Mouse (Mus musculus): ENCODE measurements around the gene Ankrd40. TPM values are rescaled to one million over a fixed set of nuclear protein-coding genes. Genes with fewer than 3 reads are reported as not detected.

Gene Ankrd40
- polyA plus RNA-seq, 1 experiment from 2014 or later = 19.9 TPM

- H3K4me2 ChIP-seq = no peak overlapping the region
- ATAC-seq (ENCODE audit: insufficient number of reproducible peaks, low FRiP score, low TSS enrichment, low read depth) = no peak
- peaks cover 6% of the 10 kb centered on the region for H3K36me3 ChIP-seq
- H3K9ac ChIP-seq = no peak overlapping the region
- H3K27ac ChIP-seq = peak overlapping the region; percentile 75
- WGBS = 12% methylated on average over 1 of the region's 1 CpGs
- H3K27me3 ChIP-seq = no peaks in the 10 kb centered on the region
- no peak overlapping the region for H3K4me3 ChIP-seq
- H3K9me3 ChIP-seq = no peaks in the 10 kb centered on the region
- H3K4me1 ChIP-seq = peaks cover 38% of the 10 kb centered on the region
Measured at GRCm38 (mm10) chr11:94344470-94344869, 16.7 kb downstream of the Ankrd40 start.

GRCm38 (mm10) chr11:94345926-94346325 is 18.1 kb downstream of the Ankrd40 start:
- Histone ChIP-seq H3K9me3 (no peaks in the 10 kb centered on the region), H3K9ac (no peak overlapping the region), H3K4me2 (no peak overlapping the region), H3K36me3 (no peaks in the 10 kb centered on the region; the same call in 1 of the 2 replicates), H3K4me1 (peaks cover 38% of the 10 kb centered on the region), H3K27ac (no peak overlapping the region), H3K27me3 (no peaks in the 10 kb centered on the region), H3K4me3 (no peak overlapping the region)
- no peak for ATAC-seq (ENCODE audit: insufficient number of reproducible peaks, low FRiP score, low TSS enrichment, low read depth)
- 78% methylated on average over 10 of the region's 10 CpGs for WGBS

- no peak overlapping the region for H3K4me3 ChIP-seq
- H3K9me3 ChIP-seq = no peaks in the 10 kb centered on the region
- H3K4me2 ChIP-seq = no peak overlapping the region
- no peak; the same call in 1 of the 2 replicates for ATAC-seq (ENCODE audit: insufficient number of reproducible peaks, low FRiP score, low TSS enrichment, low read depth)
- no peaks in the 10 kb centered on the region for H3K27me3 ChIP-seq
- H3K9ac ChIP-seq = no peak overlapping the region
- peaks cover 38% of the 10 kb centered on the region for H3K4me1 ChIP-seq
- 33% methylated on average over 3 of the region's 3 CpGs for WGBS
- no peak overlapping the region for H3K27ac ChIP-seq
- no peaks in the 10 kb centered on the region; the same call in 1 of the 2 replicates for H3K36me3 ChIP-seq
Measured at GRCm38 (mm10) chr11:94346611-94347010, 18.8 kb downstream of the Ankrd40 start.

- Histone ChIP-seq H3K4me1 (peaks cover 38% of the 10 kb centered on the region), H3K4me3 (no peak overlapping the region), H3K27me3 (no peaks in the 10 kb centered on the region), H3K9ac (no peak overlapping the region), H3K4me2 (no peak overlapping the region), H3K9me3 (no peaks in the 10 kb centered on the region), H3K27ac (no peak overlapping the region), H3K36me3 (no peaks in the 10 kb centered on the region)
- WGBS = 77% methylated on average over 7 of the region's 7 CpGs
- ATAC-seq (ENCODE audit: insufficient number of reproducible peaks, low FRiP score, low TSS enrichment, low read depth) = no peak
Measured at GRCm38 (mm10) chr11:94347063-94347575, 19.3 kb downstream of the Ankrd40 start.

GRCm38 (mm10) chr11:94349839-94350238 is 22.0 kb downstream of the Ankrd40 start:
- Histone ChIP-seq H3K9me3 (no peaks in the 10 kb centered on the region), H3K4me1 (peaks cover 16% of the 10 kb centered on the region), H3K27me3 (no peaks in the 10 kb centered on the region), H3K27ac (no peak overlapping the region), H3K9ac (no peak overlapping the region), H3K4me3 (no peak overlapping the region), H3K36me3 (no peaks in the 10 kb centered on the region), H3K4me2 (no peak overlapping the region)
- ATAC-seq (ENCODE audit: insufficient number of reproducible peaks, low FRiP score, low TSS enrichment, low read depth) = no peak
- 87% methylated on average over 2 of the region's 2 CpGs for WGBS

- ATAC-seq (ENCODE audit: insufficient number of reproducible peaks, low FRiP score, low TSS enrichment, low read depth) = no peak
- no peak overlapping the region for H3K9ac ChIP-seq
- H3K4me3 ChIP-seq = no peak overlapping the region
- no peak overlapping the region for H3K4me2 ChIP-seq
- no peak overlapping the region for H3K27ac ChIP-seq
- peaks cover 11% of the 10 kb centered on the region for H3K4me1 ChIP-seq
- 71% methylated on average over 1 of the region's 1 CpGs for WGBS
- H3K36me3 ChIP-seq = no peaks in the 10 kb centered on the region
- no peaks in the 10 kb centered on the region for H3K9me3 ChIP-seq
- no peaks in the 10 kb centered on the region for H3K27me3 ChIP-seq
Measured at GRCm38 (mm10) chr11:94350337-94350736, 22.5 kb downstream of the Ankrd40 start.

GRCm38 (mm10) chr11:94351094-94351493 is 23.3 kb downstream of the Ankrd40 start:
- Histone ChIP-seq H3K4me1 (peaks cover 10% of the 10 kb centered on the region), H3K9ac (no peak overlapping the region), H3K9me3 (no peaks in the 10 kb centered on the region), H3K27me3 (no peaks in the 10 kb centered on the region), H3K4me3 (no peak overlapping the region), H3K4me2 (no peak overlapping the region), H3K27ac (no peak overlapping the region), H3K36me3 (no peaks in the 10 kb centered on the region)
- WGBS = 30% methylated on average over 3 of the region's 3 CpGs
- no peak for ATAC-seq (ENCODE audit: insufficient number of reproducible peaks, low FRiP score, low TSS enrichment, low read depth)

GRCm38 (mm10) chr11:94355521-94356217 is 27.9 kb downstream of the Ankrd40 start:
- Histone ChIP-seq H3K9ac (no peak overlapping the region), H3K4me3 (no peak overlapping the region), H3K27ac (no peak overlapping the region), H3K36me3 (no peaks in the 10 kb centered on the region), H3K4me1 (no peaks in the 10 kb centered on the region), H3K4me2 (no peak overlapping the region), H3K9me3 (no peaks in the 10 kb centered on the region), H3K27me3 (no peaks in the 10 kb centered on the region)
- WGBS = 77% methylated on average over 9 of the region's 9 CpGs
- ATAC-seq (ENCODE audit: insufficient number of reproducible peaks, low FRiP score, low TSS enrichment, low read depth) = no peak

- Histone ChIP-seq H3K36me3 (no peaks in the 10 kb centered on the region), H3K9me3 (no peaks in the 10 kb centered on the region), H3K4me2 (no peak overlapping the region), H3K27me3 (no peaks in the 10 kb centered on the region), H3K27ac (no peak overlapping the region), H3K9ac (no peak overlapping the region), H3K4me1 (peaks cover 10% of the 10 kb centered on the region; the same call in 1 of the 2 replicates), H3K4me3 (no peak overlapping the region)
- WGBS = 95% methylated on average over 12 of the region's 12 CpGs
- ATAC-seq (ENCODE audit: insufficient number of reproducible peaks, low FRiP score, low TSS enrichment, low read depth) = no peak
Measured at GRCm38 (mm10) chr11:94359168-94359567, 31.4 kb downstream of the Ankrd40 start.

GRCm38 (mm10) chr11:94361166-94361870 is 33.5 kb downstream of the Ankrd40 start:
- no peaks in the 10 kb centered on the region for H3K36me3 ChIP-seq
- 90% methylated on average over 14 of the region's 14 CpGs for WGBS
- peaks cover 10% of the 10 kb centered on the region; the same call in 1 of the 2 replicates for H3K4me1 ChIP-seq
- H3K9me3 ChIP-seq = no peaks in the 10 kb centered on the region
- no peak overlapping the region for H3K9ac ChIP-seq
- no peak for ATAC-seq (ENCODE audit: insufficient number of reproducible peaks, low FRiP score, low TSS enrichment, low read depth)
- no peaks in the 10 kb centered on the region for H3K27me3 ChIP-seq
- H3K4me2 ChIP-seq = no peak overlapping the region
- no peak overlapping the region for H3K27ac ChIP-seq
- no peak overlapping the region for H3K4me3 ChIP-seq

- no peaks in the 10 kb centered on the region for H3K36me3 ChIP-seq
- H3K4me3 ChIP-seq = no peak overlapping the region
- ATAC-seq (ENCODE audit: insufficient number of reproducible peaks, low FRiP score, low TSS enrichment, low read depth) = no peak
- H3K4me2 ChIP-seq = no peak overlapping the region
- no peaks in the 10 kb centered on the region for H3K27me3 ChIP-seq
- peaks cover 10% of the 10 kb centered on the region; the same call in 1 of the 2 replicates for H3K4me1 ChIP-seq
- H3K9ac ChIP-seq = no peak overlapping the region
- H3K27ac ChIP-seq = no peak overlapping the region
- no peaks in the 10 kb centered on the region for H3K9me3 ChIP-seq
- 90% methylated on average over 5 of the region's 5 CpGs for WGBS
Measured at GRCm38 (mm10) chr11:94362101-94362500, 34.3 kb downstream of the Ankrd40 start.

- Histone ChIP-seq H3K9ac (no peak overlapping the region), H3K4me1 (peaks cover 10% of the 10 kb centered on the region; the same call in 1 of the 2 replicates), H3K36me3 (no peaks in the 10 kb centered on the region), H3K4me3 (no peak overlapping the region), H3K4me2 (no peak overlapping the region), H3K27me3 (no peaks in the 10 kb centered on the region), H3K27ac (no peak overlapping the region), H3K9me3 (no peaks in the 10 kb centered on the region)
- no peak for ATAC-seq (ENCODE audit: insufficient number of reproducible peaks, low FRiP score, low TSS enrichment, low read depth)
- WGBS = 69% methylated on average over 7 of the region's 7 CpGs
Measured at GRCm38 (mm10) chr11:94363690-94364089, 35.9 kb downstream of the Ankrd40 start.

All from limb, embryonic 15.5 days (tissue).